Mouse (Mus musculus) liver, embryonic 16.5 days (tissue): ENCODE results near the gene Olfr223. TPM values are rescaled to one million over a fixed set of nuclear protein-coding genes. Genes with fewer than 3 reads are reported as not detected.

Source experiments
- ATAC-seq: fragments of 200-750 bp; cut with Nextera tagmentation; 2 replicates; pipeline ENCODE4 v1.8.0; 2017; ENCODE audit warnings: low read depth, mild to moderate bottlenecking, moderate number of reproducible peaks, moderate library complexity
- H3K27ac ChIP-seq: fragments of 300-500 bp; sonication (generic); 2 replicates; pipeline ENCODE4 v1.5.1; 2014; ENCODE audit warnings: mild to moderate bottlenecking, low read length
- H3K27me3 ChIP-seq: fragments of 300-500 bp; sonication (generic); 2 replicates; pipeline ENCODE4 v1.6.1; 2014; ENCODE audit warnings: low read depth, low read length, mixed read lengths; ENCODE audit not compliant: control insufficient read depth, insufficient read depth
- H3K36me3 ChIP-seq: fragments of 300-500 bp; sonication (generic); 2 replicates; pipeline ENCODE4 v1.6.1; 2014; ENCODE audit warnings: mild to moderate bottlenecking; ENCODE audit not compliant: control insufficient read depth, insufficient read depth
- H3K4me1 ChIP-seq: fragments of 300-500 bp; sonication (generic); 2 replicates; pipeline ENCODE4 v1.6.1; 2014; ENCODE audit warnings: low read depth, low read length, mixed read lengths; ENCODE audit not compliant: control insufficient read depth
- H3K4me2 ChIP-seq: fragments of 300-500 bp; sonication (generic); 2 replicates; pipeline ENCODE4 v1.6.1; 2014; ENCODE audit warnings: low read depth, low read length, mixed read lengths
- H3K4me3 ChIP-seq: fragments of 300-500 bp; sonication (generic); 2 replicates; pipeline ENCODE4 v1.5.1; 2014; ENCODE audit warnings: low read depth, mild to moderate bottlenecking, low read length
- H3K9ac ChIP-seq: fragments of 300-500 bp; sonication (generic); 2 replicates; pipeline ENCODE4 v1.6.1; 2014; ENCODE audit warnings: low read depth, low read length
- H3K9me3 ChIP-seq: fragments of 300-500 bp; sonication (generic); replicated peaks from 2 replicates; pipeline ENCODE4 v1.6.1; 2016; ENCODE audit warnings: low read length; ENCODE audit not compliant: control insufficient read depth
- WGBS: fragments of 180-500 bp; shearing (Covaris S2); extraction: QIAGEN DNeasy Blood & Tissue Kit; methylation state at CpG from one replicate; pipeline ENCODE4 v1.1.7; 2014; ENCODE audit not compliant: insufficient replicate concordance; 5-methylcytosine and 5-hydroxymethylcytosine counted together
- polyA plus RNA-seq: library from polyadenylated mRNA; unstranded; fragments of >200 nt; fragmentation: Nextera tagmentation; extraction: Ambion mirVana; gene quantifications from 2 replicates; pipeline ENCODE4 v1.2.1, GENCODE M21; 2015

The Olfr223 gene
- polyA plus RNA-seq, 1 experiment from 2014 or later = not detected

DNA sequence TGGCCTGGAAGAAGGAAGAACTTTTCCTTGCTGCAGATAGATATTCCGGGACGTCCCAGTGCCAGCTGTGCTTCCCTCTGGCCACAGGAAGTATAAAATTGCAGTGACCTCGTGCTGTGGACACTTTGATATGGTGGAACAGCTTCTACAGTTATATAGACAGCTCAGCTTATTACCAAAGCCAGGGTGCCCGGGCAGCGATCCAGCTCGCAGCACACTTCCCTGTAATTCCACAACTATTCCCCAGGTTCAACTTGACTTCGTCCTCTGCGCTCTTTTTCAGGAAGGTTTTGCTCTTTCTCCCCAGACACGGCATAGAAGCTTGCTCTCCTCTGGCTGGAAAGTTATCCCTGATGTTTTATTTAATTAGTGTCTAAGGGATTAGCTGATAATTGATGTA, 17.4 kb downstream of the Olfr223 start:
- Histone ChIP-seq H3K27ac (no peak overlapping the region), H3K9ac (no peak overlapping the region), H3K4me1 (no peaks in the 10 kb centered on the region), H3K4me3 (no peak overlapping the region), H3K4me2 (no peak overlapping the region), H3K27me3 (peaks cover 8% of the 10 kb centered on the region; the same call in 1 of the 2 replicates), H3K36me3 (no peaks in the 10 kb centered on the region), H3K9me3 (no peaks in the 10 kb centered on the region)
- WGBS = 47% methylated on average over 9 of the region's 9 CpGs
- ATAC-seq = no peak

DNA sequence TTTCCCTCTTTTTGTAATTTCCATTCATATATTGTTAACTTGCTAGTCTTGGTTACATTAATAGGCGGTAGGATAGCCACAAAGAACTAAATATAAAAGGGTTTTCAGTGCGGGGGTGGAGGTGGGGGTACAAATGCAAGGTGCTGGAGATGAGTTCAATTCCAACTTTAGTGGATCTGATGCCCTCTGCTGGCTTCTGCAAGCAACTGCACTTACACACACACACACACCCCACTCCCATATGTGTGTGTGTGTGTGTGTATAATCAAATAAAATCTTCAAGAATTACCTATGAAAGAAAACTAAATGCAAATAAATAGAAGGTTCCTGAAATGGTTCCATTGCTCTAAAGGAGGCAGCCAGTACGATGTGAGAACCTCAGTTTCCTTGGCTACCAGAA, 23.8 kb downstream of the Olfr223 start:
- Histone ChIP-seq H3K4me2 (no peak overlapping the region), H3K9me3 (no peaks in the 10 kb centered on the region), H3K27me3 (peaks cover 8% of the 10 kb centered on the region; the same call in 1 of the 2 replicates), H3K36me3 (no peaks in the 10 kb centered on the region), H3K9ac (no peak overlapping the region), H3K27ac (no peak overlapping the region), H3K4me3 (no peak overlapping the region), H3K4me1 (no peaks in the 10 kb centered on the region)
- no peak for ATAC-seq
- WGBS = 39% methylated on average over 3 of the region's 3 CpGs

DNA sequence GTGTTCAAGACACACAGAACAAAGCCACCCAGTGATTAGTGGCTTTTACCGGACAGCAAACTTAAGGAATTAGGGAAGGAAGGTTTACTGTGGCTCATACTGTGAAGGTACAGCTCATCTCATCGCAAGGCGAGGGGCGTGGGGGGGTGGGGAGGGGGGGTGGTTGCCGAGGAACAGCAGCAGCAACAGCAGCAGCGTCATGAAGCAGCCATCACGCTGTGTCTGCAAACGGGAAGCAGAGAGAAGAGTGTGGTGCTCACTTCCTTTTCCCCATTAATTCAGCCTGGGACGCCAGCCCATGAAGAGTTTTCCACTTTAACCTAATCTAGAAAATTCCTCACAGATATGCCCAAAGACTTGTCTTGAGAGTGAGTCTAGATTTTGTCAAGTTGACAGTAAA, 30.3 kb downstream of the Olfr223 start:
- no peak overlapping the region for H3K27ac ChIP-seq
- H3K27me3 ChIP-seq = no peaks in the 10 kb centered on the region
- no peaks in the 10 kb centered on the region for H3K4me1 ChIP-seq
- no peaks in the 10 kb centered on the region for H3K9me3 ChIP-seq
- H3K4me3 ChIP-seq = no peak overlapping the region
- H3K4me2 ChIP-seq = no peak overlapping the region
- H3K9ac ChIP-seq = no peak overlapping the region
- WGBS = 57% methylated on average over 9 of the region's 9 CpGs
- no peak for ATAC-seq
- no peaks in the 10 kb centered on the region for H3K36me3 ChIP-seq

DNA sequence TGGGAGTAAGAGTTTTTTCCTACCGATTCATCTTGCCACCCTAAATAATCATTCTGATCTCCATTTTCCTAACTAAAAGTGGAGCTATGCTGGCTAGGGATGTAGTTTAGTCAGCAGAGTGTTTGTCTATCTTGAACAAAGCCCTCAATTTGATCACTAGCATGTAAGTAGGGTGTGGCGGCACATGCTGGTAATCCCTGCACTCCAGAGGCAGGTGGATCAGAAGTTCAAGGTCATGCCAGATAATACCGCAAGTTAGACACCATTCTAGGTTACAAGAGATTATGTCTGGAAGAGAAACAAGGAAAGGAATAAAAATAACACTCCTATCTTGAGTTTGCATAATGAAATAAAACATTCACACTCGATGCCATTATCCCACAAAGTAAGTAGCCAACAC, 30.8 kb downstream of the Olfr223 start:
- ATAC-seq = no peak
- Histone ChIP-seq H3K4me3 (no peak overlapping the region), H3K9me3 (no peaks in the 10 kb centered on the region), H3K27ac (no peak overlapping the region), H3K4me1 (no peaks in the 10 kb centered on the region), H3K27me3 (no peaks in the 10 kb centered on the region), H3K9ac (no peak overlapping the region), H3K4me2 (no peak overlapping the region), H3K36me3 (no peaks in the 10 kb centered on the region)
- 68% methylated on average over 4 of the region's 4 CpGs for WGBS

DNA sequence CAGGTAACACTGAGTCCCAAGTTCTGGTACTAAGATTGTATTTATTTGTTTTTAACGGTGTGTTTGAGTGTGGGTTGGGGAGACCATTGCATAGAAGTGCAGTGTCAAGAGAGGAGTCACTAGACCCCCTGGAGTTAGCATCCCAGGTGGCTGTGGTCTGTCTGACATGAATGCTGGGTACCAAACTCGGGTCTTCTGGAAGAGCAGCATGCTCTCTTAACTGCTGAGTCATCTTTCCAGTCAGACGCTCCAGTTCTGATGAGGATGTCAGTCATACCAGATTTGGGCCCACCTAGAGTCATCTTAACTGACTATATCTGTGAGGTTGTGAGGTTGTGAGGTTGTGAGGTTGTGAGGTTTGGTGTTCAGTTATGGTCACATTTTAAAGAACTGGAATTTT, 32.2 kb downstream of the Olfr223 start:
- WGBS = 48% methylated on average over 3 of the region's 3 CpGs
- Histone ChIP-seq H3K4me2 (no peak overlapping the region), H3K9ac (no peak overlapping the region), H3K4me1 (no peaks in the 10 kb centered on the region), H3K4me3 (no peak overlapping the region), H3K27me3 (no peaks in the 10 kb centered on the region), H3K9me3 (no peaks in the 10 kb centered on the region), H3K27ac (no peak overlapping the region), H3K36me3 (no peaks in the 10 kb centered on the region)
- no peak for ATAC-seq

DNA sequence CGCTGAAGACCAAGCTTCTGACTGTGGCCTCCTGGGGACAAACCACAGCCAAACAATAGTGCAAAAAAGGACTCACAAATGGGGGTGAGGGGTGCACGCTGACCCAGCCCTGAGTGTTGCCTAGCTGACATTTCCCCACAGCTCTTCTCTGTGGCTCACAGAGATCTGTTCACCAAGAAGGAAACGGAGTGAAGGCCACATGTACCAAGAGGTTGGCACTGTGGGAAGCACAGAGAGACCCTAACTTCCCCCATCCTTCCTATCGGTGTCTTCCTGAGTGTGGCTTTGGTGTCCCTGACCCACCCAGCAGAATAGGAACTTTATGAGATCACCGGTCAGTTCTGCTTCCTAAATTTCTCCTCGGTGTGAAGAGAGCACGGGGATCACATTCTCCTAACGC, 38.6 kb downstream of the Olfr223 start:
- Histone ChIP-seq H3K4me1 (no peaks in the 10 kb centered on the region), H3K27ac (no peak overlapping the region), H3K4me3 (no peak overlapping the region), H3K9me3 (no peaks in the 10 kb centered on the region), H3K27me3 (no peaks in the 10 kb centered on the region), H3K36me3 (no peaks in the 10 kb centered on the region), H3K4me2 (no peak overlapping the region), H3K9ac (no peak overlapping the region)
- WGBS = 19% methylated on average over 8 of the region's 8 CpGs
- ATAC-seq = no peak

DNA sequence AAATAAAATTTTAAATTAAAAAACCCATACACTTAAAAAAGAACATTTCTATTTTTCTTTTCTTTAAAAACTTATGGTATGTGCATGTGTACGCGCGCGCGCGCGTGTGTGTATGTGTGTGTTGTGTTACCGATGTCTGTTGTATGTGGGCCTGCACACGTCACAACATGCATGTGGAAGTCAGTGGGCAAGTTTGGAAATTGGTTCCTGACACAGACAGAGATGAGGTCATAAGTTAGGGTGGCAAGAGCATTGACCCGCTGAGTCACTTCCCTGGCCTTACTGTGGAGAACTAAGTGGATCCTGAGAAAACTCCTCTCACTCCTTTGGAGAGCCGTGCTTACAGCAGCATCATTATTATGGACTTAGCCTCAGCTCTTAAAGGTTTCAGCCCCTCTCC, 39.0 kb downstream of the Olfr223 start:
- Histone ChIP-seq H3K9me3 (no peaks in the 10 kb centered on the region), H3K9ac (no peak overlapping the region), H3K27ac (no peak overlapping the region), H3K4me1 (no peaks in the 10 kb centered on the region), H3K4me3 (no peak overlapping the region), H3K4me2 (no peak overlapping the region), H3K36me3 (no peaks in the 10 kb centered on the region), H3K27me3 (no peaks in the 10 kb centered on the region)
- ATAC-seq = no peak
- WGBS = 78% methylated on average over 11 of the region's 11 CpGs

DNA sequence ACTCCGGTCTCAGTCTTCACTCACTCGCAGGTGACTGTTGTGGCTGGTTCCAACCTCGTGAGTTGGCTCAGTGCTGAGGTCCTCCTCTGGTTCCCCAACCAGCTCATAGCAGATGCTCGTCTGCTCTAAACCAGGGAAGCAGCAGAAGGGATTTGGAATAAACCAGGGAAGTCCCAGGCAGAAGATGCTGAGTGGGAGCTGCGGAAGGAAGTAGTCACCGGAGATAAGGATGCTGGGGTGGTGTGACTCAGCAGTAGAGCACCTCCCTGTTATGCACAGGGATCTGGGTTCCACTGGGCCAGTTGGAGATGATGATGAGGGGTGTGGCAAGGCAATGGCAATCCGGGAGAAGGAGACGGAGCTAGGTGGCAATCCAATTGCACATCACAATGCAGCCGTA, 49.1 kb downstream of the Olfr223 start:
- no peak overlapping the region for H3K4me3 ChIP-seq
- no peak overlapping the region for H3K9ac ChIP-seq
- H3K4me1 ChIP-seq = peaks cover 7% of the 10 kb centered on the region
- no peaks in the 10 kb centered on the region for H3K9me3 ChIP-seq
- no peak overlapping the region for H3K27ac ChIP-seq
- ATAC-seq = no peak
- no peak overlapping the region for H3K4me2 ChIP-seq
- 64% methylated on average over 9 of the region's 9 CpGs for WGBS
- no peaks in the 10 kb centered on the region for H3K36me3 ChIP-seq
- no peaks in the 10 kb centered on the region for H3K27me3 ChIP-seq

DNA sequence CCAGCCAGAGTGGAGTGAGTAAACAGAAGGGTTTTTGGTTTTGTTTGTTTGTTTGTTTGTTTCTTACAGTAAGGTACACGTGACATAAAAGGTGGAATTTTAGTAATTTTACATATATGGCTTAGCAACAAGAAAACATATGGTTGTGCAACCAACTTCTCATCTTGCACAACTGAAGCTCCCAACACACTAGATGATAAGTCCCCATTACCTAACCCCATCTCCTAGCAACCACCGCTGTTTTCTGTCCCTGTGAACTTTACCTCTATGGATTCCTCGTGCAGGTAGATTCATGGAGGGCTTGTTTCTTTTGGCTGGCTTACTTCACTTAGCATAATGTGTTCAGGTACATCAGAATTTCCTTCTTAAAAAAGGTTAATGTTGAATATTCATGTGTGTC, 49.7 kb downstream of the Olfr223 start:
- WGBS = 54% methylated on average over 3 of the region's 3 CpGs
- Histone ChIP-seq H3K9me3 (no peaks in the 10 kb centered on the region), H3K4me1 (peaks cover 9% of the 10 kb centered on the region), H3K4me2 (no peak overlapping the region), H3K27me3 (no peaks in the 10 kb centered on the region), H3K9ac (no peak overlapping the region), H3K27ac (0 out of 2 replicates have a peak overlapping the region, but pooled peaks have one; percentile 38), H3K36me3 (no peaks in the 10 kb centered on the region), H3K4me3 (no peak overlapping the region)
- ATAC-seq = peak; percentile 65

DNA sequence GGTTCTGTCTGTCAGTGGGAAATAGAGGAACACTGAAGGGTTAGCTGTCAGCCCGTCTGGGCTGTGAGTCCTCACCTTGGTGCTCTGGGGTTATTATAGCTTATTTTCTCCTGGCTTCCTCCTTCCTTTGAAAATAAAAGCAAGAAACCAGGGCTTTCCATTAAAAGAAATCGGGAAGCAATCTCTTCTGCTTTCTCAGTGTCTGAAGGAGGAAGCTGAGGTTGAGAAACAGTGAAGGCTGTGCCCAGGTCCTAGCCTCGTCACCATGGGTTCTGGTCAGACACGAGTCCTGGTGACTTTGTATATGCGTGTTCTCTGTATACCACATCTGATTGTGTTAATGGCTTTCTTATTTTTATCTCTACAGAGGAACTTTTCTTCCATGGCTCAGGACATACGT, 50.6 kb downstream of the Olfr223 start:
- 24% methylated on average over 6 of the region's 6 CpGs for WGBS
- no peak for ATAC-seq
- Histone ChIP-seq H3K9me3 (no peaks in the 10 kb centered on the region), H3K36me3 (no peaks in the 10 kb centered on the region), H3K27me3 (no peaks in the 10 kb centered on the region), H3K4me2 (no peak overlapping the region), H3K27ac (no peak overlapping the region), H3K4me3 (no peak overlapping the region), H3K9ac (no peak overlapping the region), H3K4me1 (peaks cover 9% of the 10 kb centered on the region)
